Mouse (Mus musculus) right cerebral cortex, postnatal 10 days (tissue): ENCODE measurements around the gene Pds5a.
"Not testable (repeated sequence)": the region's sequence is repeated elsewhere in the genome, so short reads cannot be mapped to it uniquely, and the experiment has no call there.

ENCODE experiments used
- DNase-seq, 2 experiments: peaks; one replicate each; pipeline ENCODE4 v3.0.0; 2021; ENCODE audit warnings: low spot score in 2 of 2

The Pds5a gene

DNA sequence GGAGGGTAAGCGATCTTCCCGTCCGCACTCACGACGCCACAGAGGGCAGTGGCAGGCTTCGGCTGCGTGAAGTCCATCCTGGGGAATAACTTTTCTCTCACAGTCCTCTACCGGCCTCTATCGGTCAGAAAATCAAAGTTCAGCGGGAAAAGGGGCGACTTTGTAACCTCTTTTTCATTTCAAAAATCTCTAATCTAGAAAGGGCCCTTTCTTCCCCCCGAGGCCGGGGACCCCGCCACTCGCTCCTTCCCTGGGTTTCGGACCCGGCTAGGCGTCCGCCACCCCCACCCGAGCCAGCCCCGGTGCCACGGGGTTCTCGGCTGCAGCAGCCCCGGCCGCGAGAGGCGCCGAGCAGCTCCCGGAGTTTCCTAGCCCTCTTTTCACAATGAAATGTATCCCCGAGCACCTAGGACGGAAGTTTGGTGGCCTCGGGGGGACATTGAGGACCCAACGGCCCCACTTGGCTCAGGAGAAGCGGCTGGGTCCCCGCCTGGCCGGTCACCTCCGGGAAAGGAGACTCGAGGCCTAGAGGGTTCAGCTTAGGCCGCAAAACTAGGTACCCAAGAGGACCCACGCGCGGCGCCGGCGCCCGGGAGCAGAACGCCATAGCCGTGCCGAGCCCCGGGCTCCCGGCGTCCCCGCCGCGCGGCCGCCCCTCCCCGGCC is 1.1 kb downstream of the Pds5a start:
- DNase-seq, result peak; percentile 76 to 77

DNA sequence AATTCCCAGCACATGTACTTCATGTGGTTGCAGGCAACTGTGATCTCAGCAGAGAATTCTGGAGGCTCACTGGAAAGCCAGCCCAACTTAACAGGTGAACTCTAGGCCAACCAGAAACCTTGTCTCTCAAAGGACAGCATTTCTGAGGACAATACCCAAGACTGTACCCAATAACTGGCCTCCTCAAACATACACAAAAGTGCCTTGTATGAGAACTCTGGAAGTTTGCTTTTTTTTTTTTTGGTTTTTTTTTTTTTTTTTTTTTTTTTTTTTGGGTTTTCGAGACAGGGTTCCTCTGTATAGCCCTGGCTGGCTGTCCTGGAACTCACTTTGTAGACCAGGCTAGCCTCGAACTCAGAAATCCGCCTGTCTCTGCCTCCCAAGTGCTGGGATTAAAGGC is 4.0 kb downstream of the Pds5a start:
- not testable (repeated sequence) for DNase-seq

DNA sequence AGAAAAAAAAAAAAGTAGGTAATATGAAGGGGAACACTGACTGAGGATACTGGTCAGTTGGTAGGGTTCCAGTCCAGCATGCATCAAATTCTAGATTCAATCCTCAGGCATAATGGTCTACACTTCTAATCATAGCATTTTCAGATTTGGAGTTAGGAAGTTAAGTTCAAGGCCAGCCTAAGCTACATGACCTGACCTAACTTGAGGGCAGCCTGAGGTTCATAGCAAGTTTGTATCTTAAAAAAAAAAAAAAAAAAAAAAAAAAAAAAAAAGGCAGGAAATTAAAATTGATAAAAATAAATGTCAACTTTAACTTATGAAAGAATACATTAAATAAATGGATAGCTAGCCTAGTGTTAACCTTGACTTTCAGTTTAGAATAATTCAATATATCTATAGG is 5.1 kb downstream of the Pds5a start:
- no peak for DNase-seq

DNA sequence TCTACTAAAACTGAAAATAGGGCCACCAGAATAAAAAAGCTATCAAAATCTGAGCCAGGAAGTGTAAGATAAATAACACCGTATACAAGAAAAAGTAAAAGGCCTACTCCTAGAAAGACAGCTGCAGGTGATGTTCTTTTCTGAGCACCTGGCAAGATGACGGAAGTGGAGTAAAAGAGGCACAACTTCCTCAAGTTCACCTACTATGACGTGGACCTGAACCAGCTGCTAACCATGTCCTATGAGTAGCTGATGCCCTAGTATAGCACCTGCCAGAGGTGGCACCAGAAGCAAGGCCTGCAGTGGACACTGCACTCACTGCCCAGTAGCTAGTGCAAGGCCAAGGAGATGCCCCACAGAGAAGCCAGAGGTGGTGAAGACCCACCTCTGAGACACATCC is 9.3 kb downstream of the Pds5a start:
- no peak for DNase-seq

DNA sequence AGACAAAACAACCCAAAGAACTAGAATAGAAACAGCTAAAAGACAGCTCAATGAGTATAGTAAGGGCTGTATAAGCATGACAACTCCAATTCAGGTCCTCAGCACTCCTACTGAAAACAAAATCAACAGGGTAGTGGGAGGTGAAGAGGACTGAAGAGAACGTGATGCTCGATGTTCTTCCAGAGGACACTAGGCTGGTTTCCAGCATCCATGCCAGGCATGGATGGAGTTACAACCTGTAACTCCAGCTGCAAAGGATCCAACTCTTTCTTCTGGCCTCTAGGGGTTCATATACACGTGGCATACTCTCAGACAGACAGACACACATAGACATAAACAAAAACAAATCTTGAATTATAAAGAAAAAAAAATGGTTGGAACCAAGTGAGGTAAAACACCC is 11.3 kb downstream of the Pds5a start:
- DNase-seq, result no peak

DNA sequence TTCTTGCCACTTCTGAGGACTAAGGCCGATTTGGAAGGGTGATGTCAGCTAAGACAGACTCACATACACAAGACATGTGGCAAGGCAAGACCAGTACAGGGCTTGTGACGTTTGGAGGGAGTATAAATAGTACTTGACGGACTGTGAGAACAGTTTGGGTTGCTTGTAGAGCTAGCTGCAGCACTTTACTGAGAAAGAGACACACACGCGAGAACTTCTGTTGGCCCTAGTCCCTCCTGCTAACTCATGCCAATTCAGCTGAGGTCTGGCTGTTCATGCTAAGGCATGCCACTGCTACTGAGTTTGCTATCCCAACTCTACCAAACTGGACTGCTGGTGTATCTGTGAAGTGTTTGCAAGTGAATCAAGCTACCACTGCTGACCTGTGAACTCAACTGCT is 19.2 kb downstream of the Pds5a start:
- DNase-seq, result peak; percentile 42 to 45

DNA sequence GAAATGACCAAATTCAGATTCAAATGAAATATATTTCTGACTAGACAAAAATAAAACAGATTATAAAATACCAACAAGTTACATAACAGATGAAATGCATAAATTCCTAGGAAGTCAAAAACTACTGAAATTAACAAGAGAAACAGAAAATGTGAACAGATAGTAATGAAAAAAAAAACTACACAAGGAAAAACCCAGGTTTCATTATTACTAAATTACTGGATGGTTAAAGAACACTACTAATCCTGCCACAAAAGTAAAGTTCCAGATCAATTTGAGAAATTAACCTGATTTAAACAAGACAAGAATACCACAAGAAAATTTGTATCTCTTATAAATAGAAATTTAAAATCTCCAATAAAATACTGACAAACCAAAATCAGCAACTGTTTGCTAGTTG is 25.9 kb downstream of the Pds5a start:
- DNase-seq, result no peak

DNA sequence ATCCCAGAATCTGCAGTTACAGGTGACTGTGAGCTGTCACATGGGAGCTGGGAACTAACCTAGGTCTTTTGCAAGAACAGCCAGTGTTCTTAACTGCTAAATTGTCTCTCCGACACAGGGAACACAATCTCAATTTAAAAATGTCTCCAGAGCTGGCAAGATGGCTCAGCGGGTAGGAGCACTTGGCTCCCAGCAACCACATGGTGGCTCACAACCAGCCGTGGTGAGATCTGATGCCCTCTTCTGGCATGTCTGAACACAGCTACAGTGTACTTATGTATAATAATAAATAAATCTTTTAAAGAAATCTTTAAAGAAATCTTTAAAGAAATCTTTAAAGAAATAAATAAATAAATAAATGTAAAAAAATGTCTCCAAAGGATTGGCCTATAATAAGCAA is 30.4 kb downstream of the Pds5a start:
- no peak for DNase-seq

DNA sequence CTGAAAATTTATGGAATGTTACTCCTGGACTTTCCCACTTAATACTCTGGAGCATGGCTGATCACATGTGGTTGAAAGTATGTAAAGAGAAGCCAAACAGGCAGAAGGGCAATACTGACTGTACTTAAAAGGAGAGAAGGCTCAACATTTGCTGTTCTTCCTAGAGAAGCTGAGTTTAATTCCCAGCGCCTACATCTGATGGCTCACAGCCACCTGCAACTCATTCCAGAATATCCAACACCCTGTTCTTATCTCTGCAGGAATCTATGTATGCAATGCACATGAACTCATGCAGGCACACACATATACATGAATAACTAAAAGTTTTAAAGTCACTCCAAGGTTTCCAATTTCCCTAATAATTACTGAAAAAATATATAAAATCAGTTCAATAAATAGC is 32.7 kb downstream of the Pds5a start:
- DNase-seq, result no peak

DNA sequence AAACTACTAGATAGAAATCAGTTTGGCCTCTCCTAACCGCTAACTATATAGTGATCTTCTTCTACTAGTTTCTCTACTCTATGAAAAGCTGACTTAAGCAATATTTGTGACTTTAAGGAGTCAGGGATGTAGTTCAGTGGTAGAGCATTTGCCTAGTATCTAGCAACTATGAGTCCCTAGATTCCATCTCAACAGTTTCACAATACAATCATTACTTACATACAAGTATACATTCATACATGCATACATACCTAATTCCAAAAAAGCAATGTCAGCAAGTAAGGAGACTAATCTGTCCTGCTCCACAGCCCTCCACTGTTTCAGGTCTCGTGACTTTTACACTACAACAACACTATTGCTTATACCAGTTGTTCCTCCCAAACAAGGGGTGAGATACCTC is 36.1 kb downstream of the Pds5a start:
- DNase-seq, result no peak

DNA sequence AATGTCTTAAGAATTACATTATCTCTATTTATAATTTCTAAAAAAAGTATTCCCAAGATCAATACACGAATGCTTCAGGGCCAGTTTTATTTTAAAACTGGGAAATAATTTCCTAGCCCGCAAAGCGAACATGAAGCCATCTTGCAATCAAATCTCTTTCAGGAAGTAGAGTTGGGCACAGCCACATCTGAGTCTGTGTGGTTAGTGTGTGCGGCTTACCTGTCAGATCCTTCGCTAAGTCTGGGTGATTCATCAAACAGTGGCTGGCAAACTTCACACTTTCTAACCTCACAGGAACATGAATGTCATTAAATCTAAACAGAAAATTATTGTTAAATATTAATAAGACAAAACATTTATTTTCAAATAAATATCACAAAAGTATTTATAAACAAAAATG is 44.3 kb downstream of the Pds5a start:
- DNase-seq, result no peak

DNA sequence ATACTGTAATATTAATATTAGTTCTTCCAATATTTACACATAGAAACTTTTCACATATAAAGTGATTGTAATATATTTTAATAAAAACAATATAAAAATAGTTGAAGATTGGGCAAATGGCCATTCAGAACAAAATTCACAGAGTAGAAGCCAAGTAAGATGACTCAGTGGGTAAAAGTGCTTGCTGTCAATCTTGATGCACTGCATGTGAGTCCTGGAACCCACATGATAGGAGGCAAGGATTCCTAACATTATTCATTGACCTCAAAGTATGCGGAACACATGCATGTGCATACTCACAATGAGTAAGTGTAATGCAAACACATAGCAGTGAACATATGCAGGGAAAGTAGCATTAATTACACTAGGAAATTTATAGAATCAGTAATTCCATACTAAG is 59.2 kb downstream of the Pds5a start:
- no peak for DNase-seq

DNA sequence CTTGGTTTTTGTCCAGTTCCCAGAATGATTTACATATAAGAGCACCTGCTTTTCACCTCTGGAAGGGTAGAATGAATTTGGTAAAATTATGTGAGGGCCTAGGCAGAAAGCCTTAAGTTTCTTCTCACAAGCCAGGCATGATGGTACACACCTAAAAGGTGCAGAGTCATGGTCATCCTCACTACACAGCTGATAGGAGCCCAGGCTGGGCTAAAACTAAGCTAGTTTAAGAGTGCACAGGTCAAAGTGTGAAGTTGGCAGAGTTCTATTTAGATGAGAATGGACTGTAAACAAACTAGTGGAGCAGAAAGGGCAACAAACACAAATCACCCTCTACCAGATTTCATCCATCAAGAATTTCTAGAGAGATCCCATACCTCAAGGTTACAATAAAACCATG is 73.7 kb downstream of the Pds5a start:
- DNase-seq, result no peak

DNA sequence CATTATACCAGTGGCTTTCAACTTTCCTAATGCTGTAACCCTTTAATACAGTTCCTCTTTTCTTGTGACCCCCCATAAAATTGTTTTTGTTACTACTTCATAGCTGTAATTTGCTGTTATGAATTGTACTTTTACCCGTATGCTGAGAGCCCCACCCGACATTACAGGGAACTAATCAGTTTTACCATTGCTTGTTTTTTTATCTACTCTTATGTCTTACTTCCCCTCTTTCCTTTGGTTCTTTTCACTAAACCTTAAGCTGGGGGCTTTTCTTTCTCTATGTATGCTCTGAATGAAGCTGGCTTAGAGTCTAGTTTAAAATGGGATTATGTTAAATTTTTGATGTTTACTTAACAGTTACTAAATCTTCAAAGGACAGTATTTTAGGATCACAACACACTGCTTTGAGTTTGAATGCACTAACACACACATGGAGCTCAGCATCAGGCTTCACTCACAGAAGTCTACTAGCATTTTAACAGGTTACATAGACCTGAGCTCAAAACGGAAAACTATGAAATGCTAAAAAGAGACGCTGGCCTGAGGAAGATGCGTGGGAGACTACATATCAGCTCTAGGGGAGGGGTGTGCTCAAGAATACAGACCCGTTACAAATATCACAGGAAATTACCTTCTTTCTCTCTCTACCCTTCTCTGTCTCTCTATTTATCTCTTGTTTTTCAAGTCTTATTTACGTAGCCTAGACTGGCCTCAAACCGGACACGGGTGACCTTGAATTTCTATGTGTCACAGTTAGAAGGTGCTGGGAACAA is 84.7 kb downstream of the Pds5a start:
- DNase-seq, result no peak

DNA sequence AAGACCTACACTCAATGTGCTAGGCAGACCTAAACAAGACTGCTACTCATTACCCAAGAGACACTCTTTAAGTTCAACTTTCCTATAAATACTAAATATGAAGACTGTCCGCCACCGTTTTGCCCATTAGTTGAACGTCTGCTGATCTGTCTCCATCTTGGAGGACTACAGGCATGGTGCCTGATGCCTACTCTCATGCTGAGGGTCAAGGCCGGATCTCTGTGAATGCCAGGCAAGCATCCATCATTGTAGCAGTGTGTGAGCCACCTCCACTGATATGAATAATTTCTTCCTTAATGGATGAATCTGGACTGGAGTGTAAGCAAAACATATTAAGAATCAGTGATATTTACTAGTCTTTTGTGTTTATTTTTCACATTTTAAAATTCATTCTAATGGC is 87.5 kb downstream of the Pds5a start:
- DNase-seq, result no peak

DNA sequence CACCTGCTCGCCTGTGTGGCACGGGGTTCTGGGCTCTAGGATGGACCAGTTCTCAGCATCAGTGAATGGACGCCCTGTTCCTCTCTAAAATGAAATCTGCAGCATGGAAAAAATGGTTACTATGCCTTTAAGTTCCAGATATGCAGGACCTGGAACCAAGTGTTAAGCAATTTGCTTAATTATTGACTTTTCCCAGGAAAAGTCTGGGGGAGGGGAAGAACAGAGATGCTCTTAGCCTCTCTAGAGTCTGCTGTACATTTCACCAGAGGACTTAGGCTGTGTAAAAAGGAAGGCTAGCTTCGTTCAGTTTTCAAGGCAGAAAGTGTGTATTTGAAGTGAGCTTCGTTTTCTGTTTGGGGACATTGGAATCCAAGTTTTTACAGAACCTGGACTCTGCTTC is 88.3 kb downstream of the Pds5a start:
- DNase-seq, result no peak

DNA sequence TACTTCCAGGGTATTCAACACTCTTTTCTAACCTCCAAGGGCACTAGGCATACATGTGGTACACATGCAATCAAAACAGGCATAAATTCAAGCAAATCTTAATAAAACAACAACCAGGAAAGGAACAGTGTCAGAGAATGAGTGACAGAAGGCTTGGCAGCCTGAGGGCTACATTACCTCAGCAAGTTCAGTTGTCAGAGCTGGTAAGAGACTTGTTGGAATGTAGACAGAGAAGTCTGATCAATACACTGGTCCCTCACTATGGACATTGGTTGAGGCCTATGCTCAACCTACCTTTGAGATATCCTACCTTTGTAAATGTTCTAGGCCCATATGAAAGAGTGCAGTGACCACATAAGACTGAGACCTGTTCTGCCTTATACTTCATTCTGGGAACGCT is 91.3 kb downstream of the Pds5a start:
- DNase-seq, result no peak

DNA sequence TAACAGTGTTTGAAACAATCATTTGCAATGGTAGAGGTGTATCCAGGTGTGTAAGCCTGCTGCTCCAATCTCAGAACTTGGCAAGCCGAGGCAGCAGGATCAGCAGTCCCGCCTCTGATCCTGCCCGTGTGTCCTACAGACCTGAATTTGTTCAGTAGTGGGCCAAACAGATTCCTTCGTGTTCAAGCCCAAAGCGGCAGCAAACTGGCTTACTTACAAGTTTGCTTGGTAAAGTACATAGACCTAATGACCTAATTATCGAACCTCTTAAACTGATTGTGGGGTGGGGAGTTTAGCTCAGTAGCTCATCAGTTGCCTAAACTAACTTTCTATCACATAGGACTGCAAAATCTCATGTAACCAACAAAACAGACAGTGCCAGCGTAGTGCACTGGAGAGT is 98.4 kb downstream of the Pds5a start:
- no peak for DNase-seq

DNA sequence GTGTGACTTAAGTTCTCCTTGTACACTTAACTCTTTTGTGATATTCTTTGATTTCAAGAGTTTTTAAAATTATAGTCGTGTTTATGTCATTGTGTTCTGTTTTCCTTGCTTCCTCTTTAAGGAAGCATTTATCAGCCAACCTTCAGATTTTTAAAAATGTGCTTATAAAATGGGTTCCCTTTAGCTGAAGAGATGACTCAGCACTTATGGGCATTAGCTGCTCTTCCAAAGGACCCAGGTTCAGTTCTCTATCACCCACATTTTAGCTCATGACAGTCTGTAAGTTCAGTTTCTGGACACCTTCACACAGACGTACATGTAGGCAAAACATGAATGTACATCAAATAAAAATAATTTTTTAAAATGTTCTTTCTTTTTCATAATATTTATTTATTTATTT is 105.7 kb downstream of the Pds5a start:
- DNase-seq, result no peak

DNA sequence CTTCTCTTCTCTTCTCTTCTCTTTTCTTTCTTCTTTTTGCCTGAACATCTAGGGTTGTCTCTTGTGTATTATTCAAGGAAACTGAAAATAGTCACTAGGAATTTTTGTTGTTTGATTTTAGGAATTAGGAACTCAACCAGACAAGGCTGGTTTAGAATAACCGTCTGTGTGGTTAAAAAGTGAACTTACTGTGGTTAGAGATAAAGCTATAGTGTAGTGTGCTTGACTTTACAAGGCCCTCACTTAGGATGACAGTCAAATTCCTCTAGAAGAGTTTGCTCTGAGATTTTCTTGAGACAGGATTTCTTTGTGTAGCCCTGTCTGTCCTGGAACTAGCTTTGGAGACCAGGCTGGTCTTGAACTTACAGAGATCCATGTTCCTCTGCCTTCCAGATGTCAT is 107.9 kb downstream of the Pds5a start:
- no peak for DNase-seq

DNA sequence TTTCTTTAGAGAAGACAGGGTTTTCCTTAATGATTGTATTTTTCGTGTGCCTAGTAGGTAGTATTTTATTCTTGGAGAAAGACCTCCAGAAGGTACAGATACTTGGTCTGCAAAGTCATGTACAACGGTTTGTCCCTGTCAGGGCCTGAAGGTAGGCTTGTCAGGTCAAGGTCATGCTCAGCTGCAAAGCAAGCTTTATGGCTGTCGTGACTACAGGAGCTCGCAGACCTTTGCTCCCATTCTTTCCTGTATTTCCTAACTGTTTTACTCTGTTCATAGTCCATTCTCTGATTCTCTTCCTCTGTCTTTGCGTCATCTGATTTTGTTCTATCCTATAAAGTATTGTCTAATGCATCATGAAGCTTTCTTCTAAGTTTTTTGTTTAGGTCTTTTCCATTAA is 111.8 kb downstream of the Pds5a start:
- no peak for DNase-seq

DNA sequence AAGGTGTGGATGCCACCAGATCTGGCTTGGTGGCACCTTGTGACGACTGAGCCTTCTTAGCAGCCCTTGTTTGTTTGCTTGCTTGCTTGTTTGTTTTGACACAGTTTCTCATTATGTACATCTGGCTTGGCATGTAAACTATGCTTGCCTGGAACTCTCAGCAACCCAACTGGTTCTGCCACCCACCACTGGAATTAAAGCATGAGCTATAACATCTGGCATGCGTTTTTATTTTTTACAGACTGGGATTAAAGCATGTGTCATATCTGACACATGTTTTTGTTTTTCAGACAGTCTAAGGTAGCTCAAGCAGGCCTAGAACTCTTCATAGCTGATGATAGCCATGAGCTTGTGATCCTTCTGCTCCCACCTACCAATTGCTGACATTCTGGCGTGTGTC is 119.5 kb downstream of the Pds5a start:
- DNase-seq, result no peak

DNA sequence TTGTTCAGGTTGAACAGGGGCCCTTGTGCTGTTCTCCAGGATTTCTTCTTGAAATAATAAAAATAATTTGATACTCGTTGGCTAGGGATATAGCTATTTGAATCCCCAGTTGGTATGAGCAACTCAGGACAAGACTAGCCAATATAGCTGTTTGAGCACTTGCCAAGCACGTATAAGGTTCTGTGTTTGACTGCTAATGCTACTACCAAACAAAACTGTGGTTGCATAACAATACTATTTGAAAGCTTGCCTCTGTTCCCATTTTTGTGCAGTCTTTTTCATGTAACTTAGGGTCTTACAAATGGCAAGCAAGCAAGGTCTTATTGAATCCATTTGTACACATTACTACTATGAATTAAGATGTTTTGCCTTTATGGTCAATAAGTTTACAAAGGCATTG is 122.2 kb downstream of the Pds5a start:
- no peak for DNase-seq

DNA sequence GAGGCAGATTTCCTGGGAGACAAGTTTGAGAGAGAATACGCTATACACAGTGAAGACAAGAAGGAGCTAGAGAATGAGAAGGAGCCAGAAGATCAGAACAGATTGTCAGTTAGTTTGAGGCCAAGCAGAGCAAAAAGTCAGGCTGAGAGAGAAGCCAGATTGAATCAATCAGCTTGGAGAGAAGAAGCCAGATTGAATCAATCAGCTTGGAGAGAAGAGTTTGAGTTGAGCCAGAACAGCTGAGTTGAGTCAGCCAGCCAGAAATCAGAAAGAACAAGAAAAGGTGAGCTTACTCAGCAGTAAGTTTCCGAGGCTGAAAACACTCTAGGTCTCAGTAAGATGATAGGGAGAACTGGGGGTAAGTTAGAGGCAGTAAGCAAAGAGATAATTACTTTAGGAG is 123.2 kb downstream of the Pds5a start:
- no peak for DNase-seq
